Mouse (Mus musculus): ENCODE results near the gene Fars2.
"Not testable (repeated sequence)": the region's sequence is repeated elsewhere in the genome, so short reads cannot be mapped to it uniquely, and the experiment has no call there.

The Fars2 gene

DNA sequence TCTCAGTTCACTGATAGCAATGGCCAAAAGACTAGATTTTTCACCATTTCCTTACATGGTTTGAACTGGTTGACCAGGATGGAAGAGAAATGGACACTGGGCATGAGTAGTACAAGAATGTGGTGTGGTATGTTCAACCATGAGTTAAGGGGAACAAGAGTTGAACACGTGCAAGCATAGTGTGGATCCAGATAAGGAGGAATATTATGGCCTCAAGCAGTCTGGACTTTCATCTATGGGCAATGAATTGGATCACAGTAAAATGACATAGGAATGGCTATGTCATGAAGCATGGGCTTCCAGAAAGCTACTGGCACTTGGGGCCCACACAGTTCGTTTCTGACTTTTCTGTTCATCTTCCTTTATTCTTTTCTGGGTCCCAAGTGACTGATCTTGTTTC lies 168.0 kb downstream of the Fars2 start:
- no peak for DNase-seq (ENCODE audit: low read depth in 1 of 2, low spot score in 2 of 2)

- no peak for DNase-seq (ENCODE audit: low read depth in 1 of 2, low spot score in 2 of 2)
Measured at GRCm38 (mm10) chr13:36293511-36293910, 176.3 kb downstream of the Fars2 start.

DNA sequence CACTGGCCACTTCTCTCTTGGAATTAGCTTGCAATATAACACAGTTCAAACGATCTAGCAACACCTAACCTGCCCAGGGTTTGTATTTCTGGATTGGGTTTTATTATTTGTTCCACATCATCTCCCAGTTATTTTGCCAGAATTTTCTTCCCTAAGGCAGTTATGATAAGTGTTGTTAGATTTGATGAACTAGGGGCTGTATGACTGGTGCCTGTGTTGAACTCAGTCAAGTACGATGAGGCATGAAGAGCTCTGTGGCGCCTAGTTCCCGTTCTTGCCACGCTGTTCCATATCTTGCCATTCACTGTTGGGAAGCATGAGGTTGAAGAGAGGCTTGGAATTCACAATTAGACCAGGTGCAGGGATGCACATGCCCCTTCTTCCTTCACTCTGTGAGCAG lies 177.3 kb downstream of the Fars2 start:
- no peak for DNase-seq (ENCODE audit: low read depth in 1 of 2, low spot score in 2 of 2)

DNA sequence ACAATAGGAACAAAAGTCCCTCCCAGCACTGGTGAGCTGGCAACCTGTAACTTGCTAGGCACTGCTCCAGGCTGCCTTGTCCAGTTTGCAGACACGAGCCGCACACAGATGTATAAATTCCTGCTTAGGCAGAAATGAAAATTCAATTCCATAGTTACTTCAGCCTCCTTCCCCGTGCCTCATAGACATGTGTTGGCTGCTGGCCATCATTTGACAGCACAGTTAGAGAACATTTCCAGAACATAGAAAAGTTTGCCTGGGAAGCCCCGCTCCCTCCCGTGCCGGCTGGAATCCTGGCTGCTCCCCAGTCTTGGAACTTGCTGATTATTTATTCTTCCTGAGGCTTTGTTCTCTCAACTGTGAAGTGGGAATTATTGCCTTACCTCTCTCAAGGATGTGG lies 178.6 kb downstream of the Fars2 start:
- no peak for DNase-seq (ENCODE audit: low read depth in 1 of 2, low spot score in 2 of 2)

- no peak for DNase-seq (ENCODE audit: low read depth in 1 of 2, low spot score in 2 of 2)
Measured at GRCm38 (mm10) chr13:36296574-36296973, 179.4 kb downstream of the Fars2 start.

- DNase-seq (ENCODE audit: low read depth in 1 of 2, low spot score in 2 of 2): no peak
Measured at GRCm38 (mm10) chr13:36297950-36298781, 181.0 kb downstream of the Fars2 start.

- DNase-seq (ENCODE audit: low read depth in 1 of 2, low spot score in 2 of 2): no peak
Measured at GRCm38 (mm10) chr13:36298782-36299031, 181.5 kb downstream of the Fars2 start.

DNA sequence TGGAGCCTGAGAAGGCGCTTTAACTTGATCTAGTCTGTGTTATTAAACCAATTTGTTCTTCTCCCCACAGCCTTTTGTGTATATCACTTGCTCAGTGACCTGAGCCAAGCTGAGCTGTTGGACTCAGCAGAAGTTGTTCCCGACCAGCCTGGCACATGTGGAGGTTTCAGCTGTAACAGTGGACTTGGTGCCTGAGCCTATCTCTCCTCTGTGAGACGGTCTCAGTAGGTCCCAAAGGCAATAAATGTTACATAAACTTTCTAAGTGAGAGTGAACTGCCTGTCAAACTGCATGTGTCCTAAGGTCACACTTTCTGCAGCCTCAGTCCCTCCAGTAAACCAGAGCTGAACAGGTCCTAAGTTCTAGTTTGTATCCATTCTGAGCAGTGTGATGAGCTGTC lies 185.6 kb downstream of the Fars2 start:
- DNase-seq (ENCODE audit: low read depth in 1 of 2, low spot score in 2 of 2): no peak

DNA sequence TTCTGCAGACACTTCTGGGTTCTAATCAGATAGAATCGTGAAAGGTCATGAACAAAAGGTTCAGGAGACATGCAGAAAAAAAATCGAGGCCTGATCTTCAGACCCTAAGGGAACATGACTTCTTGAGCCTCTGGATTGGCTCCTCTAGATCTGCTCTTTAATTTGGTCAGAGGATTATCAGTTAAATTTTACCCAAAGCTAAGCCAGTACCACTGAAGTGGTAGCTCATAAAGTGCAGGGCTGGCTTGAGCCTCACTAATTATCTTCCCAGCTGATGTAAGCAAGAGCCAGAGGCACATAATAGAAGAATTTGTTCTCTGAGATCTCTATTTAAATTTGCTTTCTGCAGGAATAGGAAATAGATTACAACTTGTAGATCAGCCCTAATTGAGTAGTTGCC lies 188.1 kb downstream of the Fars2 start:
- DNase-seq (ENCODE audit: low read depth in 1 of 2, low spot score in 2 of 2): no peak

DNA sequence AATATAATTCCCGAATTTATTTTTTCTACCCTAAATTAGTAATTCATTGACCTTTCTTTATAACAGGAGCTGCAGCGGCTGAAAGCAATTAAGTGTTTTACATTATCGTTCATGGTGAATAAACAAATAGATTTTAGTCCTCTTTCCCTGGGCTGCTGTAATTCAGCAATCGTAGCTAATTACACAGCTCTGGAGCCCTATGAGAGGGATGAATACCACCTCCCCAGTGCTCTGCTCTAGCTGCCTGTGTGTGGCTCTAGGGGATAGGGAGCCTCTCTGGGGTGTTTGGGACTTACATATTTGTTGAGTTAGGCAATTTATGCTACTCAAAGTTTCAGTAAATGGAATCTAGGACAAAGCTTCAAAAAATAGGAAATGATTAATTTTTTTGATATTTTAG lies 190.2 kb downstream of the Fars2 start:
- no peak for DNase-seq (ENCODE audit: low read depth in 1 of 2, low spot score in 2 of 2)

DNA sequence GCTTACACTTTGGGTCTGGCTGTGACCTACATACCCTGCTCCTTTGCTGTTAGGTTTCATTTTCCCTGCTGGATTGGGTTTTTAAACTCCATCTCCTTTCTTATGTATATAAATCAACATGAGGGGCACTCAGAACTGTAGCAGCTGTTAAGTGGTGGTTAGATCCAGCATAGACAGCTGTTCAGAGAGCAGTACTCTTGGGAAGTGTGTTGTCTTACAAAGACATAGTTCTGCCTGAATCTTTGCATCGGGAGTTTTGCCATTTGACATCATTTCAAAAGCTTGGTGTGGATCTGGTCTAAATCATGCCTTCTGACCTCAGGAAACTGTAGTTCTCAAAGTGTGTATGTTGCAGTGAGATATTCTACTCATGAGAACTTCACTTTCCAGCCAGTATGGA lies 191.9 kb downstream of the Fars2 start:
- DNase-seq (ENCODE audit: low read depth in 1 of 2, low spot score in 2 of 2): no peak

- no peak for DNase-seq (ENCODE audit: low read depth in 1 of 2, low spot score in 2 of 2)
Measured at GRCm38 (mm10) chr13:36314218-36314617, 197.0 kb downstream of the Fars2 start.

DNA sequence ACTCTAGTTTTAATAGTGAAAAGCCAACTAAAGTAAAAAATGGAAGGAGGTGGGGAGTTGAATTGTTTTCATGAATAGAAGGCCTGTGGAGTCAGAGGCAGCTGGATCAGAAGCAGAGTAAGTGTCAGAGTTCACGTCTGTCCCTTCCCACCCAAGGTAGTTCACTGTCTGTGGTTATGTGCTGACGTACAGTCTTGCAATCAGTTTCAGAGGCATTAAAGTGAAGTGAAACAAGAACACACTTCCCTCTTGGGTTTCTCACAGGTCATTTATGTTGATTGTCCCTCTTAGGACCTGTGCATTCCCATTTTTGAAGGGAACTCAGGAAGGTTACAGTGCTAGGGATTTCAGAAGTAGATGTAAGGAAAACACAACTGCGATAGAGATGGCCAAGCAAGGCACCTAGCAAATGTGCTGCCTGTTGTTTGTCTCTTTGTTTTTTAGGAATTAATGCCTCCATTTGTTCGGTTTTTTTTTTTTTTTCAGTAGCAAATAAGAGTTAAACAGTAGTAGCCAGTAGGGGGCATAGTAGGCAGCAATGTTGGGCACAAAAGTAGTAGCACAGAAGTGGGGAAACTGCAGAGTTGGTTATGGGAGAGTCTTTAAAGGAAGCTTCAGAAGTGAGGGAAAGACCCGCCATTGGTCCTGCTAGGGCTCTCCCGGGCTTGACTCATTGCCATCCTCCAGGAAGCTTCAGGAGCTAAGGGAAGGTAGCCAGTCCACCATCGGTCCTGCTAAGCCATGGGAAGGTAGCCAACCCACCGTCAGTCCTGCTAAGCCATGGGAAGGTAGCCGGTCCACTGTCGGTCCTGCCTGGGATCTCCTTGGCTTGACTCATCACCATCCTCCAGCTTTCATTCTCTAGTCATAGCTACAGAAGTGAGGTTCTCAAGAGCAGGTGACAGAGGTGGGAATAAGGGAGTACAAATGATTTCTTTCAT lies 197.9 kb downstream of the Fars2 start:
- peak; percentile 10 to 14 for DNase-seq (ENCODE audit: low read depth in 1 of 2, low spot score in 2 of 2)

DNA sequence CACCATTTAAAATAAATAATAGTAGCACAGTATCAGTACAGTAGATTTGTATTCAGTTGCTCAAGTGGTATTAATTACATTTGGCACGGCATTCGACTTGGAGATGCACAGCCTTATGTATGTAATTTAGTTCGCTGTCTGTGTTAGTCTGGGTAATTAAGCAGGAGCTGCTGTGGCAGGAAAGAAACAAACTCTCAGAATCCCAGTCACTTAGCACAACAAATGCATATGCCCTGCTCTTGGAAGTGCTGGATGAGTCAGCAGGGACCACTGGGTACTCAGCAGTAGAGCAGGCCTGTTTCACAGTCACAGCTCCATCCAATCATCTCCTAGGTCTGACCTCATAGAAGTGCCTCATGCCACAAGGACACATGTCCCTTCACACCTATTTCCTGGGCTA lies 200.6 kb downstream of the Fars2 start:
- DNase-seq (ENCODE audit: low read depth in 1 of 2, low spot score in 2 of 2): no peak

- DNase-seq (ENCODE audit: low read depth in 1 of 2, low spot score in 2 of 2): no peak
Measured at GRCm38 (mm10) chr13:36324624-36325023, 207.4 kb downstream of the Fars2 start.

DNA sequence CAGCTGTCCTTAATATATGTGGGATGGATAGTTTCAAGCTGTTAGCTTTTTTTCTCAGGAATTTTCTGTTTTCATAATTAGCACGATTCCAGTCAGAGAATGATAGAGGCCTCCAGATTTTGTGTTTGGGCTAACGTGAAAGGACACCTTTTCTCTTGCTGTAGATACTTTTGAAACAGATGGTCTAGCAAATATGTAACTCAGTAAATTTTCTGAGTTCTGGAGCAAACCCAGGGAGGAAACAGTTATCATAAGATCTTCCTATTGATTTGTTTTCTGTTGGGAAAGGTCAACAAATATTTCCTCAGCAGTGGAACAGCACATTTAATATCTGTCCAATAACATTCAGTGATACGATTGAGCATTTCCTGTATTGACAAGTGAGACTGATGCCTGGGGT lies 209.3 kb downstream of the Fars2 start:
- DNase-seq (ENCODE audit: low read depth in 1 of 2, low spot score in 2 of 2): no peak

DNA sequence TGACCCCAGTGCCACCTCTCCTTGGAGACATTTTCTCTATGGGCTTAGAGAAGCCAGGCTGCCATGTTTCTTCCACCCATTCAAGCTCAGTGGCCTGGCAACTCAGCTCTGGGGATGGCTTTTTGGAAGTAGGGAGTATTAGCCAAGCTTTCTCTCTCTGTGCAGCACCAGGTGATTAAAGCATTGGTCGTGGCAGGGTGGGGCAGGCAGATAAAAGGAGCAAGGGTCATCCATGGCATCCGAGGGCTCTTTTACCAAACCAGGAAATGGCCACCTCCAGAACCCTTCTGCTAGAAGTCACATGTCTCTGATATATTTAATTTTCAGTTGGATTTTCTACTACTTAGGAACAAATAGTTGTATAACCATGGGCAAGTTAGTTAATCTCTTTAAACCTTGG lies 212.7 kb downstream of the Fars2 start:
- DNase-seq (ENCODE audit: low read depth in 1 of 2, low spot score in 2 of 2): no peak

DNA sequence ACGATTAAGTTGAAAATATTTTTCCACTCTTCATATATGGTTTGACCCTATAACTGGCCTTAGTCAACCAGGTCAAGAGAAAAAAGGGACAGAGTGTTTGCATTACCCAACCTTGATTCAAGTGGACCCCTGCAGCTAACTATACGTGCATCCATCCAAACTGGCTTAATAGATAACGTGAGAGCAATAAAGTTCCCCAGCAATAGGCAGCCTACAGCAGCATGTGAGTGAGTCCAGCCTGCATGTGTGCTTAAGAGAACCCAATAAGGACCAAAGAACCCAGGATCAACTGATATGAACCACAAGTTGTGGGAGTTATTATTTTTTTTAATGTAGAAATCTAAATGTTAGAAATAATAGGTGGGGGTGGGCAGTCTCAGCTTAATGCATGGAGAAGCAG lies 213.3 kb downstream of the Fars2 start:
- DNase-seq (ENCODE audit: low read depth in 1 of 2, low spot score in 2 of 2): no peak

DNA sequence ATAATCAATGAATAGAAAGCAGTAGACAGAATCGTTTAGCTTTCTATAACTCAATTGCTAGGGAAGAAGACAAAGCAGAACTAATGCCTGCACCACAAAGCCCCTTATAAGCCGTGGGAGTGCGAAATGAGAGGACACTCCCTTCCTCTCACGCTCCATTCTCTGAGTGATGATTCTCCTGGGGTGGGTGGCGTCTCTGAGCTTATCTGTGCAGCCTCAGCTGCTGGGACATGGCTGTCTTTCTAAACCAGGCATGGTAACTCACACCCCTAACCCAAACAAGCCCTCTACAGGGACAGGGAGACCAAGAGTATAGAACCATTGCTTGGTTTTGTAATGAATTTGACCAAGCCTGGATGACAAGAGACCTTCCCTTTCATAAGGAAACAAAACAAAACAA lies 217.5 kb downstream of the Fars2 start:
- no peak for DNase-seq (ENCODE audit: low read depth in 1 of 2, low spot score in 2 of 2)

- DNase-seq (ENCODE audit: low read depth in 1 of 2, low spot score in 2 of 2): no peak
Measured at GRCm38 (mm10) chr13:36351529-36351928, 234.3 kb downstream of the Fars2 start.

DNA sequence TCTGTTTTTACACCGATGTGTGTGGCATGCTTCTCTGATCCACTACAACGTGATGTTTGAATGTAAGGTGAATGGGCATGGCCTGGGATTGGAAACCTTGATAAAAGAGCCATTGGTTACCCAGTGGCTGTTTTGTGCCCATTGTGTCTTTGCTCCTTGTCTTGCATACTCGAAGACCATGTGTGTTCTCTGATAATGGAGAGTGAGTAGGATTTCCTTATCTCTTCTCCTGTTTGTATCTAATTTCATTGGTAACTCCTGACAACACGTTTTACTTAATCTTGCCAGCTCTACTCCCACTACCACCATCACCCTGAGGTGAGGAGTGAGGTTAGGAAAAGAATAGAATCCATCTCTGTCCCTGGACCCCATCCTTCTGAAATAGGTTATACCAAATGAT lies 240.3 kb downstream of the Fars2 start:
- no peak for DNase-seq (ENCODE audit: low read depth in 1 of 2, low spot score in 2 of 2)

GRCm38 (mm10) chr13:36361419-36361818 lies 244.2 kb downstream of the Fars2 start:
- DNase-seq (ENCODE audit: low read depth in 1 of 2, low spot score in 2 of 2): no peak

- not testable (repeated sequence) for DNase-seq (ENCODE audit: low read depth in 1 of 2, low spot score in 2 of 2)
Measured at GRCm38 (mm10) chr13:36365719-36366118, 248.5 kb downstream of the Fars2 start.
